Mouse (Mus musculus): ENCODE measurements around the gene Padi6. TPM values are rescaled to one million over a fixed set of nuclear protein-coding genes. Genes with fewer than 3 reads are reported as not detected.

The Padi6 gene
- polyA plus RNA-seq, 1 experiment from 2014 or later: not detected

DNA sequence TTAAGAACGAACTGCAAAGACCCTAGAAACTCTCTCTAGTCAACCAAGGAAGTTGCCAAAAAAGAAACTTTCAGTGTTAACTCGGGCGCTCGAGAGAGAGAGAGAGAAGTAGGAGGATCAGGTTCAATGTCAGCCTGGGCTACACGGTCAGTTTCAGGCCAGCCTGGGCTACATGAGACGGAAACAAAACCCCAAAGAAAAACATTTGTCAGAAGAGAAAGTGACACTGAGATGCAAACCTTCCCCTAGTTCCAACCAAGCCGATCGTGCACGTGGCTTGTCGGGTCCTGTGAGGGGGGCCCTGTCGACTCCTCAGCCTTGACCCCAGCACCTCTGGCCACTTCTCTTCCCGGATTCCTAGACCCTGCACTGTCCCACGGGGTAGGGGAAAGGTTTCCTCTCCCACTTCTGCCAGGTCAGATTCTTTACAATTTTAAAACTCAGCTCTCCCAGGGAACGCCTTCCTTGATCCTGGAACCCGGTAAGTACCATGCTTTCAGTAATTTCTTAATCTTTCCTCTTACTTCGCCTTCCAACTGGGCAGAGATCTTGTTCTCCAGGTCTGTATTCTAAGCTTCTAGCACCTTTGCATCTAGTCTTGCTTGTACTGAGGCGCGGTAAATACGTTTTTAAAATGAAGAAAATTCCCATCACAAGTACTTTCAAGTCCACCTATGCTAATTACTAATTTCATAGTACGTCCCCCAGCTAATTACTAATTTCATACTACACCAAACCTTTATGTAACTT, 42.0 kb downstream of the Padi6 start, which contains the start of gene Rcc2:
Gene Rcc2 (plus strand): TSS at position 273 of the 750 bp plus-strand sequence.
- Histone ChIP-seq H3K36me3 (ENCODE audit: control insufficient read depth, insufficient read depth, low read length) (peaks cover 11% of the 10 kb centered on the region), H3K27me3 (ENCODE audit: control insufficient read depth, insufficient read depth, low read length) (peaks cover 3% of the 10 kb centered on the region; the same call in 1 of the 2 replicates), H3K4me1 (ENCODE audit: control insufficient read depth, insufficient read depth, low read length) (peaks cover 27% of the 10 kb centered on the region), H3K9me3 (ENCODE audit: control insufficient read depth, low read length) (no peaks in the 10 kb centered on the region), H3K9ac (ENCODE audit: low read depth, low read length) (peak within 1 kb of the TSS; percentile 98), H3K4me3 (ENCODE audit: low read length) (peak within 1 kb of the TSS; percentile 95), H3K4me2 (replicated peaks; ENCODE audit: low read depth, low read length) (peak within 1 kb of the TSS; percentile 84), H3K27ac (ENCODE audit: low read depth, low read length) (peak within 1 kb of the TSS; percentile 99)
- 5% methylated on average over 20 of the region's 20 CpGs for WGBS
- no peak for ATAC-seq (ENCODE audit: low FRiP score, low TSS enrichment)

DNA sequence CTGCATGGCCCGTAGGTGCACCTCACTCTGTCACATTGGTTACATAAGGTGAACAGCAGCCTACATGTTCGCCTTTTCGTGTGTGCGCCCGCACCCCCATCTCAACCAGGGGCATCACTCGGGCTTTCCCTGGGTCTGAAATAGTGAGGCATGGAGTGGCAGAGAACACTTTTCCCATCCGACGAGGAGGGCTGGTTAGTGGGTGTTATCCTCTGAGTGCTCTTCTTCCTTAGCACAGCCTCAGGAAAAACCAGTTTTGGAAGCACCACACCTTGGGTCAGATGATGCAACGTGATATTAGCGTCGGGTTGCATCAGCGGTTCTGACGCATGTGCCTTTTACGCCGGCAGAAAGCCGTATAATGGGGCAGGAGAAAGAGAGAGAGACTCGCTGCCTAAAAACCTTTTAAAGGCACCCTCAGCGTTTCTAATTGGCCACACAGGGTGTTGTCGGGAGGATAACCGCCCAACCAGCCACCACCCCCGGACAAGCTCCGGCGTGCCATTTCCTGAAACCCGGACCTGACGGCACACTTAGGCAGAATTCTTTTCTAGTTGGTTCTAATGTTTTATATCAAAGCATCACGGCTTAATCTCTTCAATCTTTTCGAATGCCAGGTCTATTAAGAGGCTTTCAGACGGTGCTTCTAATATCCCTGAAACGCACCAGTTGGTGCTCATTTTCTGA, 42.9 kb downstream of the Padi6 start:
- H3K36me3 ChIP-seq (ENCODE audit: control insufficient read depth, insufficient read depth, low read length): peaks cover 6% of the 10 kb centered on the region
- H3K4me3 ChIP-seq (ENCODE audit: low read length): peak overlapping the region; percentile 95
- H3K9ac ChIP-seq (ENCODE audit: low read depth, low read length): peak overlapping the region; percentile 24; the same call in 1 of the 2 replicates
- H3K27ac ChIP-seq (ENCODE audit: low read depth, low read length): no peak overlapping the region
- ATAC-seq (ENCODE audit: low FRiP score, low TSS enrichment): no peak
- H3K4me1 ChIP-seq (ENCODE audit: control insufficient read depth, insufficient read depth, low read length): peaks cover 25% of the 10 kb centered on the region
- 6% methylated on average over 29 of the region's 29 CpGs for WGBS
- H3K4me2 ChIP-seq (replicated peaks; ENCODE audit: low read depth, low read length): peak overlapping the region; percentile 84
- no peaks in the 10 kb centered on the region for H3K9me3 ChIP-seq (ENCODE audit: control insufficient read depth, low read length)
- H3K27me3 ChIP-seq (ENCODE audit: control insufficient read depth, insufficient read depth, low read length): peaks cover 3% of the 10 kb centered on the region; the same call in 1 of the 2 replicates

DNA sequence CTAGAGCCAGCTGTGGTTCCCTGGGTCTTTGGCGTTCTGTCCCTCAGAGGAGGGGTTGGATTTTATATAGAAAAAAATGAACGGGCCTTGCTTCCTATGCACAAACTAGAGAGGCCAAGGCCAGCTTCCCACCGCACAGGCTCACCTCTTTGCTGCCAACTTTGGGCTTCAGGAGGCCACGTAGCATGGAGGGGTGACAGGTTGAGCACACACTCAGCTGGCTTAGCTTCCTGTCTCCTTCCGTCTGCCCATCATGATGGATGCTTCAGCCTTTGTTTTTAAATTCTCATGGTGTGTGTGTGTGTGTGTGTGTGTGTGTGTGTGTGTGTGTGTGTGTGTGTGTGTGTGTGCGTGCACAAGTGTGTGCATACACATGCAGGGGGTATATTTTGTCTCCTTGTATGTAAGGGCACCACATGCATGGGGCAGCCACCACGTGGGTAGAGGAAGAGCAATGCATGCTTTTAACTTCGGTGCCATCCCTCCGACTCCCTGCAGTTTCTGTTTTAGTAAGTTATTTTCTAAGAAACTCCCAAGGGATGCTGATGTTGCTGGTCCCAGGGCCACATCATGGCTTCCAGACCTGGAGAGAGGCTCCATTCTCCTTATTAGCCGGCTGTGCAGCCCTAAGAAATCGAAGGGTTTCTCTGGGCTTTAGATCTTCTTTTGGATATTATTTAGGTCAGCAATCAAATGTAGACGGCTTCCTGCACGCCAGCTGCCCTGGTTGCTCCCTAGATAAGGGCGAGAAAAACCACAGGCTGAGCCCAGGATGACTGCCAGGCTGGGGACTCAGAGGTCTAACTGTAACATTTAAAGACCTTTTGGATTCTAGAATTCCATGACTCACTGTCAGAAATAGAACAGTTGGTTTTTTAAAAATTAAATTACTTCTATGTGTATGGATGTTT, 46.5 kb downstream of the Padi6 start:
- WGBS: 76% methylated on average over 14 of the region's 14 CpGs
- H3K36me3 ChIP-seq (ENCODE audit: control insufficient read depth, insufficient read depth, low read length): no peaks in the 10 kb centered on the region

DNA sequence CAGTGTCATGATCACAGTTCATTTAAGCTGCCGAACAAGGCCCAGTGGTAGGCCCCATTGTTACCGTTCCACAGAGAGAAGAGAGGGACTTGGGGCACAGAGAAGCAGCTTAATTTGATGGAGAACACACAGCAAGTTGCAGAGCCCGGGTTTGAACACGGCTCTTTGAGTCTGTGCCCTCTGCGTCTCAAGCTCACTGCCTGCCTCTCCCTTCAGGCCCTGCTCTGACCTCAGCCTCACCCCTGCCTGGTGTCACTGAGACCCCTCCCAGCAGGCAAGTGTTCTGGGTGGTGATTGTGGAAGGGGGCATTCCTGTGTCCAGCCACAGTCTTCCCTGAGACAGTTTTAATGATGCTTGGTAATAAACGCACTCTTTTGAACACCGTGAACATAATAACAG, 47.3 kb downstream of the Padi6 start:
- peaks cover 3% of the 10 kb centered on the region; the same call in 1 of the 2 replicates for H3K27me3 ChIP-seq (ENCODE audit: control insufficient read depth, insufficient read depth, low read length)
- ATAC-seq (ENCODE audit: low FRiP score, low TSS enrichment): no peak
- H3K9me3 ChIP-seq (ENCODE audit: control insufficient read depth, low read length): no peaks in the 10 kb centered on the region
- no peaks in the 10 kb centered on the region for H3K36me3 ChIP-seq (ENCODE audit: control insufficient read depth, insufficient read depth, low read length)
- H3K4me3 ChIP-seq (ENCODE audit: low read length): no peak overlapping the region
- 63% methylated on average over 7 of the region's 7 CpGs for WGBS
- no peak overlapping the region for H3K27ac ChIP-seq (ENCODE audit: low read depth, low read length)
- no peak overlapping the region for H3K4me2 ChIP-seq (replicated peaks; ENCODE audit: low read depth, low read length)
- no peak overlapping the region for H3K9ac ChIP-seq (ENCODE audit: low read depth, low read length)
- H3K4me1 ChIP-seq (ENCODE audit: control insufficient read depth, insufficient read depth, low read length): no peaks in the 10 kb centered on the region; the same call in 1 of the 2 replicates

More for the DNA sequence above, 46.5 kb downstream of the Padi6 start:
- no peak overlapping the region for H3K4me3 ChIP-seq (ENCODE audit: low read length)
- no peak for ATAC-seq (ENCODE audit: low FRiP score, low TSS enrichment)
- H3K27ac ChIP-seq (ENCODE audit: low read depth, low read length): no peak overlapping the region
- H3K4me2 ChIP-seq (replicated peaks; ENCODE audit: low read depth, low read length): no peak overlapping the region
- peaks cover 7% of the 10 kb centered on the region; the same call in 1 of the 2 replicates for H3K4me1 ChIP-seq (ENCODE audit: control insufficient read depth, insufficient read depth, low read length)
- peaks cover 3% of the 10 kb centered on the region; the same call in 1 of the 2 replicates for H3K27me3 ChIP-seq (ENCODE audit: control insufficient read depth, insufficient read depth, low read length)
- no peaks in the 10 kb centered on the region for H3K9me3 ChIP-seq (ENCODE audit: control insufficient read depth, low read length)
- H3K9ac ChIP-seq (ENCODE audit: low read depth, low read length): no peak overlapping the region

DNA sequence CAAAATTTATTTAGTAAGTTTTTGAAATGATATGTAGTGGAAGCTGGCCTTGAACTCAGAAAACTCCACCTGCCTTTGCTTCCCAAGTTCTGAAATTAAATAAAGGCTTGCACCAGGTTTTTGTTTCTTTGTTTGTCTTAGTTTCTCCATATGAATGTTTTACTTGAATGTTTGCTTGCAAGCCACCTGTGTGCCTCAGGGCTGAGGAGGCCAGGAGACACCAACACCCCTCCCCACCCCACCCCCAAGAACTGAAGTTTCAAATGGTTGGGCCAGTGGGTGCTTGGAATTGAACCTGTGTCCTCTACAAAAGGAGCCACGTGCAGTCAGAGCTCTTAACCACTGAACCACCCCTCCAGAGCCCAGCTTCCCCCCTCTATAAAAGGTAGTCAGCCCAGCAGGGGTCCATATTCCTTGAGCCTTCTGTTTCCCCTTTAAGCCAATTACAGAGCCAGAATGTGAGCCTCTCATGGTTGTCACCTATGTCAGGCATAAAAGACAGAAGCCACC, 47.8 kb downstream of the Padi6 start:
- H3K9me3 ChIP-seq (ENCODE audit: control insufficient read depth, low read length): no peaks in the 10 kb centered on the region
- no peak overlapping the region for H3K4me2 ChIP-seq (replicated peaks; ENCODE audit: low read depth, low read length)
- no peak overlapping the region for H3K4me3 ChIP-seq (ENCODE audit: low read length)
- WGBS: 48% methylated on average over 1 of the region's 1 CpGs
- H3K27ac ChIP-seq (ENCODE audit: low read depth, low read length): no peak overlapping the region
- H3K4me1 ChIP-seq (ENCODE audit: control insufficient read depth, insufficient read depth, low read length): no peaks in the 10 kb centered on the region
- H3K9ac ChIP-seq (ENCODE audit: low read depth, low read length): no peak overlapping the region
- peaks cover 3% of the 10 kb centered on the region; the same call in 1 of the 2 replicates for H3K27me3 ChIP-seq (ENCODE audit: control insufficient read depth, insufficient read depth, low read length)
- no peak for ATAC-seq (ENCODE audit: low FRiP score, low TSS enrichment)
- H3K36me3 ChIP-seq (ENCODE audit: control insufficient read depth, insufficient read depth, low read length): no peaks in the 10 kb centered on the region

DNA sequence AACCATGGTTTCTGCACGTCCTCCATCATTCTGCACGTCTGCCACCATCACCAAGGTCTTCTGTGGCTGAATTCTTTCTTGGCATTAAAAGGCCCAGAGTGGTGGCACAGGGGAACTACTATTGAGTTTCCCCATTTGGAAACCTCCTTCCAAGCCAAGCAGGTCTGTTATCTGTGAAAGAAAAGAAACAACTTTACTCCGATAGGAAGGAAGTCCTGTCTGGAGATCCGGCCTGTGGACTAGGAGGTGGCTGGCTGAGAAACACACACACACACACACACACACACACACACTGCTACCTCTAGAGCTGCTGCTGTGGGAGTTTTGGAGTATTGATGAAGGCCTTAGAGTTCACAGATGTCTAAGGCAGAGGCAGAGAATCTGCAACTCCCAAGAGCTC, 48.9 kb downstream of the Padi6 start:
- ATAC-seq (ENCODE audit: low FRiP score, low TSS enrichment): no peak
- Histone ChIP-seq H3K27me3 (ENCODE audit: control insufficient read depth, insufficient read depth, low read length) (no peaks in the 10 kb centered on the region), H3K4me3 (ENCODE audit: low read length) (no peak overlapping the region), H3K27ac (ENCODE audit: low read depth, low read length) (no peak overlapping the region), H3K9ac (ENCODE audit: low read depth, low read length) (no peak overlapping the region), H3K36me3 (ENCODE audit: control insufficient read depth, insufficient read depth, low read length) (no peaks in the 10 kb centered on the region), H3K4me1 (ENCODE audit: control insufficient read depth, insufficient read depth, low read length) (no peaks in the 10 kb centered on the region), H3K9me3 (ENCODE audit: control insufficient read depth, low read length) (no peaks in the 10 kb centered on the region), H3K4me2 (replicated peaks; ENCODE audit: low read depth, low read length) (no peak overlapping the region)
- 79% methylated on average over 4 of the region's 4 CpGs for WGBS

DNA sequence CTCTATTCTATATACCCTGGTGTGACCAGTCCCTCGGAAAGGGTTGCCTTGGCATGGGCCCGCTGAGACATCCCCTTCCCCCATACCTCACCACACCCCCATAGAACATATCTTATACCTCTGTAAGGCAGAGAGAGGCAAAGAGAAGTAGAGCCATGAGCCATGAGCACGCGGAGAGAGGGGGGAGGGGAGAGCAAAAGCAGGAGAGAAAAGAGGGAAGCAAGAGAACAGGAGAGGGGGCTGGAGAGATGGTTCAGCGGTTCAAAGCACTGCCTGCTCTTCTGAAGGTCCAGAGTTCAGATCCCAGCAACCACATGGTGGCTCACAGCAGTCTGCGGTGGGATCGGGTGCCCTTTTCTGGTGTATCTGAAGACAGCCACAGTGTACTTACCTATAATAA, 51.0 kb downstream of the Padi6 start:
- no peak overlapping the region for H3K27ac ChIP-seq (ENCODE audit: low read depth, low read length)
- no peak overlapping the region for H3K4me2 ChIP-seq (replicated peaks; ENCODE audit: low read depth, low read length)
- no peaks in the 10 kb centered on the region for H3K27me3 ChIP-seq (ENCODE audit: control insufficient read depth, insufficient read depth, low read length)
- no peak for ATAC-seq (ENCODE audit: low FRiP score, low TSS enrichment)
- H3K4me3 ChIP-seq (ENCODE audit: low read length): no peak overlapping the region
- H3K9ac ChIP-seq (ENCODE audit: low read depth, low read length): no peak overlapping the region
- H3K9me3 ChIP-seq (ENCODE audit: control insufficient read depth, low read length): no peaks in the 10 kb centered on the region
- 76% methylated on average over 7 of the region's 7 CpGs for WGBS
- H3K4me1 ChIP-seq (ENCODE audit: control insufficient read depth, insufficient read depth, low read length): no peaks in the 10 kb centered on the region
- no peaks in the 10 kb centered on the region for H3K36me3 ChIP-seq (ENCODE audit: control insufficient read depth, insufficient read depth, low read length)

DNA sequence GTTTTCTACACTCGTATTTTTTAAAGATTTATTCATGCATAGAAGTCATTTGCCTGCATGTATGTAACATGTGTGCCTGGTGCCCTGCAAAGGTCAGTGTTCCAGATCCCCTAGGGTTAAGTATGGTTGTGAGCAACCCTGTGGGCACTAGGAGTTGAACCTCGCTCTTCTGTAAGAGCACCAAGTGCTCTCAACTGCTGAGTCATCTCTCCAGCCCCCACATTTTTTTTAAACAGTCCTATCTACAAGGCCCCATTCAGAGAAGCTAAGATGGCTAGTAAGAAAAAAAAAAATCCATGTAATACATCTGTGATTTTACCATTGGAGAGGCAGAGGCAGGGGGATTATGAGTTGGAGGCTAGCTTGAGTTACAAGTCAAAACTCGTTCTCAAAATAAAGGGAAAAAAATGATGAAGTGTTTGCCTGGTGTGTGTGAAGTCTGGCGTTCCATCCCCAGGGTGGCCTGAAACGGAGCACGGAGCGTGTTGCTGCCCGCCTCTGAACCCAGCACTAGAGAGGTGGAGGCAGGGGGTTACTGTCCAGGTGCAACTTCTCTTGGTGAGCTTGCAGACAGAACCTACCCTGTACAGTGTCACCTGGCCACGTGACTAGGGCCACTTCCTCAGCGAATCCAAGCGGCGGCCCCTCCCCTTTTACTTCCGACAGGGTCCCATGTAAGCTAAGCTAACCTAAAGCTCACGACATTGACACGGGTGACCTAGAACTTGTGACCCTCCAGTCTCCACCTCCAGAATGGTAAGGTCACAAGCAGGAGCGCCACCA, 52.4 kb downstream of the Padi6 start:
- no peak for ATAC-seq (ENCODE audit: low FRiP score, low TSS enrichment)
- Histone ChIP-seq H3K27ac (ENCODE audit: low read depth, low read length) (no peak overlapping the region), H3K27me3 (ENCODE audit: control insufficient read depth, insufficient read depth, low read length) (no peaks in the 10 kb centered on the region), H3K9ac (ENCODE audit: low read depth, low read length) (no peak overlapping the region), H3K36me3 (ENCODE audit: control insufficient read depth, insufficient read depth, low read length) (no peaks in the 10 kb centered on the region), H3K4me2 (replicated peaks; ENCODE audit: low read depth, low read length) (no peak overlapping the region), H3K4me1 (ENCODE audit: control insufficient read depth, insufficient read depth, low read length) (peaks cover 3% of the 10 kb centered on the region; the same call in 1 of the 2 replicates), H3K9me3 (ENCODE audit: control insufficient read depth, low read length) (no peaks in the 10 kb centered on the region), H3K4me3 (ENCODE audit: low read length) (no peak overlapping the region)
- WGBS: 72% methylated on average over 16 of the region's 16 CpGs

Measured in kidney, embryonic 14.5 days (tissue).